Mouse (Mus musculus) neural tube, embryonic 14.5 days (tissue): ENCODE data around the gene Rdh16f1. TPM values are rescaled to one million over a fixed set of nuclear protein-coding genes. Genes with fewer than 3 reads are reported as not detected.
A peak's percentile ranks its signal among the peaks of the same experiment; 100 is the strongest.

Experiments used
- ATAC-seq: fragments of 200-750 bp; cut with Nextera tagmentation; 2 replicates; pipeline ENCODE4 v1.8.0; 2017; ENCODE audit warnings: low read depth, mild to moderate bottlenecking, moderate TSS enrichment, moderate library complexity
- H3K27ac ChIP-seq: fragments of 300-500 bp; sonication (generic); 2 replicates; pipeline ENCODE4 v1.5.1; 2014; ENCODE audit warnings: low read depth, mild to moderate bottlenecking, control low read depth, low read length, moderate library complexity, mixed read lengths
- H3K27me3 ChIP-seq: fragments of 300-500 bp; sonication (generic); 2 replicates; pipeline ENCODE4 v1.6.1; 2014; ENCODE audit warnings: low read length; ENCODE audit not compliant: control insufficient read depth, insufficient read depth
- H3K36me3 ChIP-seq: fragments of 300-500 bp; sonication (generic); 2 replicates; pipeline ENCODE4 v1.6.1; 2014; ENCODE audit warnings: low read length, mixed read lengths; ENCODE audit not compliant: control insufficient read depth, insufficient read depth
- H3K4me1 ChIP-seq: fragments of 300-500 bp; sonication (generic); 2 replicates; pipeline ENCODE4 v1.6.1; 2014; ENCODE audit warnings: low read length; ENCODE audit not compliant: control insufficient read depth, insufficient read depth
- H3K4me2 ChIP-seq: fragments of 300-500 bp; sonication (generic); 2 replicates; pipeline ENCODE4 v1.6.1; 2014; ENCODE audit warnings: mild to moderate bottlenecking, low read depth, low read length, control low read depth
- H3K4me3 ChIP-seq: fragments of 300-500 bp; sonication (generic); 2 replicates; pipeline ENCODE4 v1.5.1; 2014; ENCODE audit warnings: low read depth, low read length, control low read depth, mixed read lengths
- H3K9ac ChIP-seq: fragments of 300-500 bp; sonication (generic); replicated peaks from 2 replicates; pipeline ENCODE4 v1.6.1; 2014; ENCODE audit warnings: low read depth, mild to moderate bottlenecking, control low read depth, low read length, mixed read lengths
- H3K9me3 ChIP-seq: fragments of 300-500 bp; sonication (generic); 2 replicates; pipeline ENCODE4 v1.6.1; 2016; ENCODE audit warnings: low read length; ENCODE audit not compliant: control insufficient read depth
- WGBS: fragments of 180-500 bp; shearing (Covaris S2); extraction: QIAGEN DNeasy Blood & Tissue Kit; methylation state at CpG from one replicate; pipeline ENCODE4 v1.1.7; 2014; 5-methylcytosine and 5-hydroxymethylcytosine counted together
- polyA plus RNA-seq: library from polyadenylated mRNA; unstranded; fragments of >200 nt; fragmentation: Nextera tagmentation; extraction: Ambion mirVana; gene quantifications from 2 replicates; pipeline ENCODE4 v1.2.1, GENCODE M21; 2014

Rdh16f1 gene
- polyA plus RNA-seq, 1 experiment from 2014 or later, result 0.25 TPM

DNA sequence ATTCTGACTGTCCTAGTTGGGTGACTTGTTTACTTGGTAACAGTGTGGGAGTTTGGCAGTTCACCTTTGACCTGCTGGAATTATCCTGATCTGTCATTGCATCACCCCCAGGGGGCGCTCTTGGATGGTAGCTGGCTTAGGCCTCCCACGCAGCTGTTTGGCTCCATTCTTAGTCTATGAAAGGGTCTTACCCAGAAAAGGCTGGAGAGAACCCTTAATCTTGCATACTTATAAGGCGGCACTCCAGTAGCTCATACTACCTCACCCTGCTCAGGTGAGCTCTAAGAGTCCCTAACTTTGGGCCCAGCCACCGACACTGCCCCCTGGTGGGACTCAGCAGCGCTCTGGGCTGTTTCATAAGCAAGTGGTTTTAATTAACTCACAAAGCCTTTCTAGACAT, 14.9 kb upstream of the Rdh16f1 start:
- H3K4me3 ChIP-seq, result no peak overlapping the region
- H3K9ac ChIP-seq, result no peak overlapping the region
- no peaks in the 10 kb centered on the region for H3K9me3 ChIP-seq
- 63% methylated on average over 5 of the region's 5 CpGs for WGBS
- H3K4me2 ChIP-seq, result no peak overlapping the region
- peaks cover 52% of the 10 kb centered on the region for H3K36me3 ChIP-seq
- no peak for ATAC-seq
- peaks cover 11% of the 10 kb centered on the region for H3K4me1 ChIP-seq
- no peak overlapping the region for H3K27ac ChIP-seq
- H3K27me3 ChIP-seq, result no peaks in the 10 kb centered on the region

DNA sequence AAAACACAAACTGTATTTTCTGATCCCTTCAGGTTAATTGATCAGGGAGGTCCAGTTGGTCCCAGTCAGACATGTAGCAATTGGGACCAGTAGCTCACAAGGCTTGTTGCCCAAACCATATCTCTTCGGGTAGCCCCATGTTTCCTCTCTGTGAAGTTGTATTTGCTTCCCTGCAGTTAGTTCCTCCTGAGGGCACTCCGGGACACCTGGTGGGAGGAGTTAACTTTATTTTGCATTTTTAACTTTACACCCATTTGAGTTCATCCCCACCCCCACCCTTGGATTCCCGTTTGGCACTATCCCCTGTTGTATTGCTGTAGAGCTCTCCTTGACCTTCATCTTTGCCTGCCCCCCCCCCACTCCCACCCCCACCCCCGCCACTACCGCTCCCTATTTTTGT, 13.7 kb upstream of the Rdh16f1 start:
- no peaks in the 10 kb centered on the region for H3K9me3 ChIP-seq
- WGBS, result 81% methylated on average over 5 of the region's 5 CpGs
- ATAC-seq, result no peak
- no peak overlapping the region for H3K4me2 ChIP-seq
- H3K9ac ChIP-seq, result no peak overlapping the region
- no peak overlapping the region for H3K27ac ChIP-seq
- H3K36me3 ChIP-seq, result peaks cover 52% of the 10 kb centered on the region
- H3K27me3 ChIP-seq, result no peaks in the 10 kb centered on the region
- H3K4me1 ChIP-seq, result peaks cover 2% of the 10 kb centered on the region; the same call in 1 of the 2 replicates
- no peak overlapping the region for H3K4me3 ChIP-seq

DNA sequence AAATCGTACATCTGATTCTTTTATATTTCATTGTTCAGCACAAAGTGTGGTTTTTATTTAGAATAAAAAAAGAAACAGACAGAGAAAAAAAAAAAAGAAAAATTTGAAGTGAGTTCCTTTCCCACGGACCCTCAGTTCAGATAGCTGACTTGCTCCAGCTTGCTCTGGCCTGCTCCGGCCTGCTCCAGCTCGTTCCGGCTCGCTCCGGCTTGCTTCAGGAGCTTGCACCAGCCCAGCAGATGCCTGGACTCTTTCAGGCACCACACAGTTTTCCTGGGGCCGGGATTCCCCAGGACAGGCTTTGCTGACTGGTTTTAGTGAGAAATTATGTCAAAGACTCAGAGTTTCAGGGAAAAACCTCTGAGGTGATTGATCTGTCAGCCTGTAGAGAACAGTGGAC, 12.3 kb upstream of the Rdh16f1 start:
- WGBS, result 92% methylated on average over 8 of the region's 8 CpGs
- no peak for ATAC-seq

DNA sequence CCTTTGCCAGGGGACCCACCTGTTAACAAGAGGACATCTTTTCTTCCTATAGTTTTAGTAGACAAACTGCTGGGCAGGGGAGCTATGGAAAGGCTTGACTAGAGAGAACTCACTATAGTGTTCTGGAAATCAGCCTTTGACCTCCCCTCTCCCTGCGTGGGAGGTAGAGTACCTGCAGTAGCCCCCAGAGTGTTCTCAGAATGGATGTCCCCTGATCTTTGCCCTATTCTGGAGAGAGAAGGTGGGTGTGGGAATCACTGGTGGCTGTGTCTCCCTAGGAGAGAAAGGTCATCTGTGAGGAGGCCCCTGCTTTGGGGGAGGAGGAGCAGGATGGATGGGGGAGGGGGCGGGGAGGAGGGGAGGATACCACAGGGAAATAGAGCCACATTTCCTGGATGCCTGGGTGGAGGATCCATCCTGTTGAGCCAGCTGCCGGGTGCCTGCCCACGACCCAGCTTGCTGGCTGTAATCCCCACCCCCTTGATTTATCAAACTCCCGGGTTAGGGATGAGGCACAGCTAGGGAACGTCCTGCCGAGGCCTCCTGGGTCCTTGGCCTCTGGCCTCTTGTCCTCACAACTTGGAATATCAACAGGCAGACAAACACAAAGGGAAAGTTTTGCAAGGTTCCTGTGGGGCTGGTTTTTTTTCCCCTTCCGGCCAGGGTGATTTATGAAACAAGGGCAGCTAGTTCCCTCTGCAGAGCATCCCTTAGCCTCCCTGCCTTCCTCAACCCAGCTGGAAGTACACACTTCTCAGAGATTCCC, 10.6 kb upstream of the Rdh16f1 start:
- WGBS, result 6% methylated on average over 8 of the region's 8 CpGs
- Histone ChIP-seq H3K9me3 (no peaks in the 10 kb centered on the region), H3K4me1 (peaks cover 2% of the 10 kb centered on the region; the same call in 1 of the 2 replicates), H3K4me3 (no peak overlapping the region), H3K27ac (no peak overlapping the region), H3K36me3 (peaks cover 28% of the 10 kb centered on the region), H3K27me3 (no peaks in the 10 kb centered on the region), H3K9ac (no peak overlapping the region), H3K4me2 (no peak overlapping the region)
- no peak for ATAC-seq

More for the DNA sequence above, 12.3 kb upstream of the Rdh16f1 start:
- H3K9me3 ChIP-seq, result no peaks in the 10 kb centered on the region
- H3K4me1 ChIP-seq, result peaks cover 2% of the 10 kb centered on the region; the same call in 1 of the 2 replicates
- H3K4me3 ChIP-seq, result no peak overlapping the region
- H3K27me3 ChIP-seq, result no peaks in the 10 kb centered on the region
- H3K4me2 ChIP-seq, result no peak overlapping the region
- no peak overlapping the region for H3K9ac ChIP-seq
- H3K36me3 ChIP-seq, result peaks cover 45% of the 10 kb centered on the region
- H3K27ac ChIP-seq, result no peak overlapping the region

DNA sequence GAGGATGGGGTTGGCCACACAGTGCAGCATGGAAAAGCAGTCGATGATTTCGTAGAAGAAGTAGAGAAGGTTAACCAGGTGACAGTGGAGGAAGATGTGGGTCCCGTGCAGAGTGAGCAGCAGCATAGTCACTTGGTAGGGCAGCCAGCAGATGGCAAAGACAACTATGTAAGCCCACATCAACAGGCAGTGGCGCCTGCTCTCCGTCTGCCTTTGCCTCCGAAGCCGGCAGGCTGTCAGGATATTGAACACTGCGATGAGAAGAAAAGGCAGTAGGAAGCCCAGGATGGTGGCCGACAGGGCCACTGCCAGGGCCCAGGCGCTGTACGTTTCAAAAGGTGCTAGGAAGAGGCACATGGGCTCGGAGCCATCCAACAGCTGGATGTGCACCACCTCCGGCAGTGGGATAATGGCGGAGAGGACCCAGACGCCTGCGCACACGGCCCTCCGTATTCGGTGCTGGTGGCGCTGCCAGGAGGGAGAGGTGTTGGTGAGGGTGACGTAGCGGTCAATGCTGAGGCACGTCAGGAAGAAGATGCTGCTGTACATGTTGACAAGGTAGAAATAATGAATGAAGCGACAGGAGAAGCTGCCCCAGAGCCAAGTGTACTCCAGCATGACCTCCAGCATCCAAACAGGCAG, 9.3 kb upstream of the Rdh16f1 start:
- no peak for ATAC-seq
- H3K27me3 ChIP-seq, result no peaks in the 10 kb centered on the region
- no peaks in the 10 kb centered on the region for H3K9me3 ChIP-seq
- WGBS, result 50% methylated on average over 24 of the region's 24 CpGs
- H3K4me1 ChIP-seq, result peaks cover 2% of the 10 kb centered on the region; the same call in 1 of the 2 replicates
- no peak overlapping the region; the same call in 1 of the 2 replicates for H3K4me3 ChIP-seq
- peak overlapping the region; percentile 9; the same call in 1 of the 2 replicates for H3K4me2 ChIP-seq
- H3K9ac ChIP-seq, result no peak overlapping the region
- peaks cover 15% of the 10 kb centered on the region for H3K36me3 ChIP-seq
- H3K27ac ChIP-seq, result no peak overlapping the region

DNA sequence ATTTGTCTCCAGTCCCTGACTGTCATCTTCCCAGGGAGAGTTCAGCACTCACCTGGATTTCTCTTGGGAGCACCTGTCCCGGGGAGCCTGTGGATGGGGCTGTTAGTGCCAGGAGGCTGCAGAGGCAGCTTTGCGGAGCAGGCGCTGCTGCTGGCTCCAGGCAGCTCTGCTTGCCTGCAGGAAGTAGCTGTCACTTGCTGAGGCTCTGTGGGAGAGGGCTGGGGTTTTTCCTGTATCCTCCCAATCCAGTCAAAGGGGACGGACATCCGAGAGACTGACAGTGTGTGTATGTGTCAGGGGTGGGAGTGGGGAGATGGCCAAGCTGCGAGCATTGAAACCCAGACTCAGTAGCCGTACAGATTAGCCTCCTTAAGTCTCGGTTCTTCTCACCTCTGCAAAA, 8.0 kb upstream of the Rdh16f1 start, which contains the start of gene Gpr182:
Gene Gpr182 (minus strand): TSS at position 185 of the 400 bp plus-strand sequence.
- Histone ChIP-seq H3K27me3 (no peaks in the 10 kb centered on the region), H3K9ac (no peak within 1 kb of the TSS), H3K4me1 (peaks cover 2% of the 10 kb centered on the region; the same call in 1 of the 2 replicates), H3K4me3 (no peak within 1 kb of the TSS), H3K4me2 (no peak within 1 kb of the TSS; the same call in 1 of the 2 replicates), H3K27ac (no peak within 1 kb of the TSS), H3K36me3 (peaks cover 7% of the 10 kb centered on the region; the same call in 1 of the 2 replicates), H3K9me3 (no peaks in the 10 kb centered on the region)
- 67% methylated on average over 8 of the region's 8 CpGs for WGBS
- ATAC-seq, result no peak

DNA sequence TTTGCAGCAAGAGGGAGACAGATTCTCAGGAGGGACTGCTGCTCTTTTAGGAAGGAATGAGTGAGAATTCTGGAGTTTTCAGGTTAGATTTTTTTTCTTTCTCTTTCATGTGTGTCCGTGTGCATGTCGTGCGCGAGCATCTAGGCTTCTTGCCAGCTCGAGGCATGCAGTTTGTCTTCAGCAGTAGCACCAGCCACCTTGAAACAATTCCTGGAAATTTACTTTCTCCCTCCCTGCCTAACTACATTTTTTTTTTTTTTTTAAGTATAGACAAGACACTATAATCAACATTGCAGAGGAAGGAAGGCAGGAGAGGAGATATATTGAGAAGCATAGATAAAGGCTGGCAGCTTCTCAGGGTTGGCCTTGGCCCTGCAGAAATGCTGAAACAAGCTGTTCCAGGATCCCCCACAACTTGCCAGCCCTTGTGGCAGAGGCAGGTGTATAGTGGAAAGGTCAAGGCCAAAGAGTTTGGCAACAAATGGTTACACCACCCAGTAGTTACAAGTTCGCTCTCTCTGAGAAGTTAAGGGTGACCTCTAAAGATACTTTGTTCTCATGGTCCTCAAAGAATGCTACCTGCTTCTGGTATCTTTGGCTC, 4.9 kb upstream of the Rdh16f1 start:
- no peak overlapping the region for H3K27ac ChIP-seq
- H3K36me3 ChIP-seq, result no peaks in the 10 kb centered on the region
- no peaks in the 10 kb centered on the region for H3K4me1 ChIP-seq
- H3K27me3 ChIP-seq, result no peaks in the 10 kb centered on the region
- 83% methylated on average over 6 of the region's 6 CpGs for WGBS
- no peak overlapping the region for H3K4me3 ChIP-seq
- no peak overlapping the region for H3K9ac ChIP-seq
- ATAC-seq, result no peak
- H3K9me3 ChIP-seq, result no peaks in the 10 kb centered on the region
- H3K4me2 ChIP-seq, result no peak overlapping the region

DNA sequence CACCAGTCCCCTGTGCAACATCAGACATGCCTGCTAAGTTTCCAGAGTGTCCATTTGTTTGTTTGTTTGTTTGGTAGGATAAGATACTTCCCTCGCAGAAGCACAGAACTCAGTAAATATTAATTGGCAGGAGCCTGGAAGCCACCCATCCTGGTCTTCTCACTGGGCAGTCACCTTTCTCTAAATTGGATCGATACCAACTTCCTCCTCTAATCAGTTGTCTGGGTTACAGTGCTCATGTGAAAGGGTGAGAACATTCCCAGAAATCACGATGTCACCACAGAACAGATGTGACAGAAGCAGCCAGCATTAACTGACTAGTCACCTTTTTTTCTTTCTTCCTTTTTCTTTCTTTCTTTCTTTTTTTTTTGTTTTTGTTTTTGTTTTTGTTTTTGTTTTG, 4.3 kb upstream of the Rdh16f1 start:
- Histone ChIP-seq H3K4me3 (no peak overlapping the region), H3K4me1 (no peaks in the 10 kb centered on the region), H3K4me2 (no peak overlapping the region), H3K27ac (no peak overlapping the region), H3K27me3 (no peaks in the 10 kb centered on the region), H3K36me3 (no peaks in the 10 kb centered on the region), H3K9me3 (no peaks in the 10 kb centered on the region), H3K9ac (no peak overlapping the region)
- ATAC-seq, result no peak
- 82% methylated on average over 3 of the region's 3 CpGs for WGBS
